Mouse (Mus musculus): ENCODE measurements around the gene Itpkb. TPM values are rescaled to one million over a fixed set of nuclear protein-coding genes. Genes with fewer than 3 reads are reported as not detected.
A peak's percentile ranks its signal among the peaks of the same experiment; 100 is the strongest.

The Itpkb gene
- polyA plus RNA-seq, 1 experiment from 2014 or later: 9.4 TPM

- ATAC-seq (ENCODE audit: low read depth): no peak
- no peaks in the 10 kb centered on the region for H3K36me3 ChIP-seq (ENCODE audit: control insufficient read depth, insufficient read depth, low read length)
- no peak overlapping the region for H3K9ac ChIP-seq (ENCODE audit: low read length)
- 80% methylated on average over 5 of the region's 5 CpGs for WGBS
- no peaks in the 10 kb centered on the region for H3K4me1 ChIP-seq (replicated peaks; ENCODE audit: control insufficient read depth, insufficient read depth, low read length)
- H3K27me3 ChIP-seq (ENCODE audit: control insufficient read depth, insufficient read depth, low read depth, low read length): no peaks in the 10 kb centered on the region
- no peak overlapping the region for H3K4me3 ChIP-seq (ENCODE audit: low read length)
- no peak overlapping the region for H3K4me2 ChIP-seq (ENCODE audit: low read depth, low read length)
- no peak overlapping the region for H3K27ac ChIP-seq (ENCODE audit: low read length)
- H3K9me3 ChIP-seq (ENCODE audit: control insufficient read depth, low read length): no peaks in the 10 kb centered on the region
These were observed 6.8 kb upstream of the Itpkb start for GRCm38 (mm10) chr1:180323491-180323890.

DNA sequence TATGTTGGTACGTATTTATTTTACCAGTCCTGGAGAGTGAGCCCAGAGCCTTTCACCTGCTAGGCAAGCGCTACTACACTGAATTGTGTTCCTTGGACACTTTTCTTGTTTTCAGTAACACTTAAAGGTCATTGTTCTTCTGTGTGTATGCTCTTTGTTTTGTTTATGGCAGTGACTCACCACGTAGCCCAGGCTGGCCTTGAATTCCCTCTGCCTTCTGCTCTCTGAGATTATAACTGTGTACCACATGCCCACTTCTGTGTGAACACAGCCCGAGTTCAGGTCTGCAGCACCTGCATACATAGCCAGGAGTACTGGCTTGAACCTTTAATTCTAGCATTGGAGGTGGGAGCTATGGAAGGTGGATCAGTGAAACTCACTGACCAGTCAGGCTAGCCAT is 6.0 kb upstream of the Itpkb start:
- H3K27ac ChIP-seq (ENCODE audit: low read length): no peak overlapping the region
- no peak overlapping the region for H3K9ac ChIP-seq (ENCODE audit: low read length)
- WGBS: 80% methylated on average over 4 of the region's 4 CpGs
- H3K9me3 ChIP-seq (ENCODE audit: control insufficient read depth, low read length): no peaks in the 10 kb centered on the region
- H3K4me2 ChIP-seq (ENCODE audit: low read depth, low read length): no peak overlapping the region
- no peak for ATAC-seq (ENCODE audit: low read depth)
- no peak overlapping the region for H3K4me3 ChIP-seq (ENCODE audit: low read length)
- peaks cover 2% of the 10 kb centered on the region for H3K4me1 ChIP-seq (replicated peaks; ENCODE audit: control insufficient read depth, insufficient read depth, low read length)
- H3K27me3 ChIP-seq (ENCODE audit: control insufficient read depth, insufficient read depth, low read depth, low read length): no peaks in the 10 kb centered on the region
- no peaks in the 10 kb centered on the region for H3K36me3 ChIP-seq (ENCODE audit: control insufficient read depth, insufficient read depth, low read length)

DNA sequence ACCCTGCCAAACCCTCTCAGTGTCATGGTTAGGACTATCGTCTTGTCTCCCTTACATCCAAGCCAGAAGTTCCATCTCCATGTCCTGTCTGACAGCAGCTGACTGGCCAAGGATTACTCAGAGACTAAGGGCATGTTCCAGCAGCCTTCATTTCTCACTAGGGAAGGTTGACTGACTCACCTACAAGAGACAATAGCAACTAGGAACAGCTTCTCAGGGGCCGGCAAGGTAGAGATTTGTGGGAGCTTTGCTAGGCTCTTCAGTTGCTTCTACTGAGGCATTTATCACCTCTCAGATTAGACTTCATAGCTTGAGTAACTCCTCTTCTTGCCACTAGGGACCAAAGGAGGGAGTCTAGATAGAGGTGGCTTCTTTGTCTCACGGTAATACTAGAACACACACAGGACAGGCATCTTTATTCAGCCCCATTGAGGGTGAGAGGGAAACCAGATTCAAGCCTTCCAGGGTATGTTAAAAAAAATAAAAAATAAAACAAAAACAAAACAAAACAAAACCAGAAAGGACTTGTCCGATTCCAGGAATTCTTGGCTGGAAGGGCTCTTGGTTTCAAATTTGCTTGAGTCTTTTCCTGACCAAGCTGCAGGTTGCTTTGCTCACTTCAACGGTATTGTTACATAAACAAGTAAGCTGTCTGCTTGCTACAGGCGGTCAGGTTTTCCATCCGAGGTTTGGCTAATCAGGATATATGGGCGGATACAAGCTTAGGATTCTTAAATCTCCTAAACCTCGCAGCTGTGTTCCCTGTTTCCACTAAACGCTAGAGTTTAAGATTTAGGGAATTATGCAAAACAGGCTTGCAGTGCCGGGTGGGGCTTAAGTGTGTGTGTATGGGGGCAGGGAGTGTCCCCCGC is 1.3 kb upstream of the Itpkb start:
- H3K27ac ChIP-seq (ENCODE audit: low read length): peak overlapping the region; percentile 98
- ATAC-seq (ENCODE audit: low read depth): no peak
- 17% methylated on average over 12 of the region's 12 CpGs for WGBS
- peak overlapping the region; percentile 60 for H3K9ac ChIP-seq (ENCODE audit: low read length)
- H3K4me3 ChIP-seq (ENCODE audit: low read length): peak overlapping the region; percentile 32
- no peaks in the 10 kb centered on the region for H3K27me3 ChIP-seq (ENCODE audit: control insufficient read depth, insufficient read depth, low read depth, low read length)
- peaks cover 3% of the 10 kb centered on the region; the same call in 1 of the 2 replicates for H3K36me3 ChIP-seq (ENCODE audit: control insufficient read depth, insufficient read depth, low read length)
- H3K4me2 ChIP-seq (ENCODE audit: low read depth, low read length): peak overlapping the region; percentile 77
- peaks cover 31% of the 10 kb centered on the region for H3K4me1 ChIP-seq (replicated peaks; ENCODE audit: control insufficient read depth, insufficient read depth, low read length)
- H3K9me3 ChIP-seq (ENCODE audit: control insufficient read depth, low read length): no peaks in the 10 kb centered on the region

DNA sequence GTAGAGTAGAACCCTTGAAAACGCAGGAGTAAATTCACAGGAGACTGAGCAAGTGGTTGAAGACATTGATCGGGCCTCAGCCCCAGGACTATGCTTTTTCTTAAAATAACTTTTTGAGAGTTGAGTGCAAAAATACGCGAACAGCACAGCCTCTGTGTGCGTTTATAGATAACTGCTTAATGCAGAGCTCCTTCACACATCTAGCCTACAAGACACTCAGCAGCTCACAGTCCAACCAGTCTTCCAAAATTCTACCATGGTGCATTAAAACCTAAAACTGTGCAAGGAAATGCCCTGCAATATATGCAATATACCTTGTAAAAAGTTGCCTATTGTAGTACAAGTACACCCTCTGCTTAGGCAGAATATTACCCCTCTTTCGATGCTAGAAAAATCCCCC is 579 bp upstream of the Itpkb start:
- Histone ChIP-seq H3K9ac (ENCODE audit: low read length) (peak overlapping the region; percentile 60), H3K4me1 (replicated peaks; ENCODE audit: control insufficient read depth, insufficient read depth, low read length) (peaks cover 34% of the 10 kb centered on the region)

DNA sequence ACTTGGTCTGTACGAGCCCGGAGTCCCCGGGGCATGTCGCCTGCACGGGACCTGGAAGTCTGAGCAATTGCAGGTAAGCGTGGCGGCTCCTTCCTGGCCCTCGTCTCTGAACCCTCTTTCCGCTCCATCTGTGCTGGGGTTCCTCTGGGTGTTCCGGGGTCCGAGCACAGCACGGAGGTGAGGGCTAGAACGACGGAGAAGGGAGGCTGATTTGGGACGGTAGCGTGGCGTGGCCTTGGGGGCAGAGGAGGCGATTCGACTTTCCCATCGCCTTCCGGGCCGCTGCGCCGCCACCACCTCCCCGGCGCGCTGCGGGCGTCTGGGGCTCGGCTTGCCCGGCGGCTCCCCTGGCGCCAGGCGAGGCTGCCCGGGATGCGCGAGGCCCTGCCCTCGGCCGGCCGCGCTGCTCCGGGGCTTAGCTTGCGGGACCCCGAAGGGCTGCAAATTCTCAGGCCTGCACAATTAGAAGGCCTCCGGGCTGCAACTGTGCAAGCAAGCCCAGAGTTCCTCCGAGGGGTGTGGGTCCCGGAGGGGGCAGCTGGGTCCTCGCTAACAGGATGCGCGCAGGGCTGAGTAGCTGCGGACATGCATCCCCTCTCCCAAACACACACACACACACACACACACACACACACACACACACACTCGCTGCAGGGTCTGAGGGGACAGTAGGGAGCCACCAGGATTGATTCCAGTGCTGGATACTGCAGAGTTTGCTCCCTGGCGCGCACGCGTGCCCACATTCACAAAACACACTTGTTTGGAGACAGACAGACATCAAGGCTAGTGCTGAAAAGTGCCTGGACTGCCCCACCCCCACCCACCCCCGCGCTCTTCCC is 641 bp downstream of the Itpkb start:
- Histone ChIP-seq H3K4me2 (ENCODE audit: low read depth, low read length) (peak overlapping the region; percentile 77), H3K27me3 (ENCODE audit: control insufficient read depth, insufficient read depth, low read depth, low read length) (no peaks in the 10 kb centered on the region), H3K36me3 (ENCODE audit: control insufficient read depth, insufficient read depth, low read length) (peaks cover 4% of the 10 kb centered on the region; the same call in 1 of the 2 replicates), H3K9ac (ENCODE audit: low read length) (peak overlapping the region; percentile 92), H3K4me3 (ENCODE audit: low read length) (peak overlapping the region; percentile 85), H3K4me1 (replicated peaks; ENCODE audit: control insufficient read depth, insufficient read depth, low read length) (peaks cover 36% of the 10 kb centered on the region), H3K9me3 (ENCODE audit: control insufficient read depth, low read length) (no peaks in the 10 kb centered on the region), H3K27ac (ENCODE audit: low read length) (peak overlapping the region; percentile 98)
- under 1% methylated on average over 55 of the region's 58 CpGs for WGBS
- peak; percentile 55 for ATAC-seq (ENCODE audit: low read depth)

More for the DNA sequence above, 579 bp upstream of the Itpkb start:
- 7% methylated on average over 6 of the region's 6 CpGs for WGBS
- Histone ChIP-seq H3K27me3 (ENCODE audit: control insufficient read depth, insufficient read depth, low read depth, low read length) (no peaks in the 10 kb centered on the region), H3K4me3 (ENCODE audit: low read length) (peak overlapping the region; percentile 32), H3K4me2 (ENCODE audit: low read depth, low read length) (peak overlapping the region; percentile 77), H3K9me3 (ENCODE audit: control insufficient read depth, low read length) (no peaks in the 10 kb centered on the region), H3K27ac (ENCODE audit: low read length) (peak overlapping the region; percentile 98), H3K36me3 (ENCODE audit: control insufficient read depth, insufficient read depth, low read length) (peaks cover 4% of the 10 kb centered on the region; the same call in 1 of the 2 replicates)
- ATAC-seq (ENCODE audit: low read depth): no peak

DNA sequence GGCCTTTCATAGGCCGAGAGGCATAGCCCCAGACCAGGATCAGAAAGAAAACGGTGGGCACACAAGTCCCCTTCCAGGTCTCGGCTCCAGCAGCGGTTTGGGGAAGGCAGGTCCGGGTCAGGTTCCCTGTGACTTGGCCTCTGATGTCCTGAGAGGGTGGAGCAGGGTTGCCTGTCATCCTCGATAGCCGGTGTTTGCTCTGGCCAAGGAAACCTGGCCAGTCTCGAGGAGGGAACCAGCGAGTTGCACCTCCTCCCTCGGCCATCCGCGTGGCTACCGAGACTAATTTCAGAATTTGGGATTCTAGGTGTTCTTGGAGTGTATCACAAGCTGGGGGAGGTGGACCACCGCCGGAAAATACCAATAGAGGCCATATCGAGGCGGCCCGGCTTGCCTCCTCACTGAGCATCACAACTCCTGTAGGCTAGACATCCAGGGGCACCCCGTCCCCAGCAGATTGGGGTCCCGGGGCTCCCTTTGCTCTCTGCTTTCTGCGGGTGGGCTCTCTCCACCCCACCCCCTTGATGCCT is 1.3 kb downstream of the Itpkb start:
- Histone ChIP-seq H3K27me3 (ENCODE audit: control insufficient read depth, insufficient read depth, low read depth, low read length) (no peaks in the 10 kb centered on the region), H3K4me1 (replicated peaks; ENCODE audit: control insufficient read depth, insufficient read depth, low read length) (peaks cover 39% of the 10 kb centered on the region), H3K4me2 (ENCODE audit: low read depth, low read length) (peak overlapping the region; percentile 77), H3K36me3 (ENCODE audit: control insufficient read depth, insufficient read depth, low read length) (peaks cover 4% of the 10 kb centered on the region; the same call in 1 of the 2 replicates), H3K27ac (ENCODE audit: low read length) (peak overlapping the region; percentile 98), H3K9ac (ENCODE audit: low read length) (peak overlapping the region; percentile 92), H3K9me3 (ENCODE audit: control insufficient read depth, low read length) (no peaks in the 10 kb centered on the region), H3K4me3 (ENCODE audit: low read length) (peak overlapping the region; percentile 85)
- ATAC-seq (ENCODE audit: low read depth): no peak; the same call in 1 of the 2 replicates
- under 1% methylated on average over 21 of the region's 21 CpGs for WGBS

- no peaks in the 10 kb centered on the region for H3K9me3 ChIP-seq (ENCODE audit: control insufficient read depth, low read length)
- peak overlapping the region; percentile 92 for H3K9ac ChIP-seq (ENCODE audit: low read length)
- peak overlapping the region; percentile 77 for H3K4me2 ChIP-seq (ENCODE audit: low read depth, low read length)
- H3K36me3 ChIP-seq (ENCODE audit: control insufficient read depth, insufficient read depth, low read length): peaks cover 4% of the 10 kb centered on the region; the same call in 1 of the 2 replicates
- H3K4me3 ChIP-seq (ENCODE audit: low read length): peak overlapping the region; percentile 85
- peaks cover 41% of the 10 kb centered on the region for H3K4me1 ChIP-seq (replicated peaks; ENCODE audit: control insufficient read depth, insufficient read depth, low read length)
- peak overlapping the region; percentile 98; the same call in 1 of the 2 replicates for H3K27ac ChIP-seq (ENCODE audit: low read length)
- H3K27me3 ChIP-seq (ENCODE audit: control insufficient read depth, insufficient read depth, low read depth, low read length): no peaks in the 10 kb centered on the region
- ATAC-seq (ENCODE audit: low read depth): peak; percentile 23
- 6% methylated on average over 71 of the region's 72 CpGs for WGBS
These were observed 2.0 kb downstream of the Itpkb start for GRCm38 (mm10) chr1:180332076-180332927.

GRCm38 (mm10) chr1:180332928-180333440 is 2.7 kb downstream of the Itpkb start:
- H3K27ac ChIP-seq (ENCODE audit: low read length): no peak overlapping the region
- ATAC-seq (ENCODE audit: low read depth): no peak
- 53% methylated on average over 14 of the region's 14 CpGs for WGBS
- H3K27me3 ChIP-seq (ENCODE audit: control insufficient read depth, insufficient read depth, low read depth, low read length): no peaks in the 10 kb centered on the region
- peaks cover 41% of the 10 kb centered on the region for H3K4me1 ChIP-seq (replicated peaks; ENCODE audit: control insufficient read depth, insufficient read depth, low read length)
- H3K36me3 ChIP-seq (ENCODE audit: control insufficient read depth, insufficient read depth, low read length): peaks cover 4% of the 10 kb centered on the region; the same call in 1 of the 2 replicates
- H3K9me3 ChIP-seq (ENCODE audit: control insufficient read depth, low read length): no peaks in the 10 kb centered on the region
- peak overlapping the region; percentile 77 for H3K4me2 ChIP-seq (ENCODE audit: low read depth, low read length)
- peak overlapping the region; percentile 85 for H3K4me3 ChIP-seq (ENCODE audit: low read length)
- peak overlapping the region; percentile 92 for H3K9ac ChIP-seq (ENCODE audit: low read length)

All from lung, embryonic 16.5 days (tissue).